Mouse (Mus musculus): ENCODE measurements around the gene Herc3. TPM values are rescaled to one million over a fixed set of nuclear protein-coding genes. Genes with fewer than 3 reads are reported as not detected.
"Not testable (repeated sequence)": the region's sequence is repeated elsewhere in the genome, so short reads cannot be mapped to it uniquely, and the experiment has no call there.

Herc3 gene
- polyA plus RNA-seq (2012; rRNA removed): 113 and 133 TPM in 2 replicates

DNA sequence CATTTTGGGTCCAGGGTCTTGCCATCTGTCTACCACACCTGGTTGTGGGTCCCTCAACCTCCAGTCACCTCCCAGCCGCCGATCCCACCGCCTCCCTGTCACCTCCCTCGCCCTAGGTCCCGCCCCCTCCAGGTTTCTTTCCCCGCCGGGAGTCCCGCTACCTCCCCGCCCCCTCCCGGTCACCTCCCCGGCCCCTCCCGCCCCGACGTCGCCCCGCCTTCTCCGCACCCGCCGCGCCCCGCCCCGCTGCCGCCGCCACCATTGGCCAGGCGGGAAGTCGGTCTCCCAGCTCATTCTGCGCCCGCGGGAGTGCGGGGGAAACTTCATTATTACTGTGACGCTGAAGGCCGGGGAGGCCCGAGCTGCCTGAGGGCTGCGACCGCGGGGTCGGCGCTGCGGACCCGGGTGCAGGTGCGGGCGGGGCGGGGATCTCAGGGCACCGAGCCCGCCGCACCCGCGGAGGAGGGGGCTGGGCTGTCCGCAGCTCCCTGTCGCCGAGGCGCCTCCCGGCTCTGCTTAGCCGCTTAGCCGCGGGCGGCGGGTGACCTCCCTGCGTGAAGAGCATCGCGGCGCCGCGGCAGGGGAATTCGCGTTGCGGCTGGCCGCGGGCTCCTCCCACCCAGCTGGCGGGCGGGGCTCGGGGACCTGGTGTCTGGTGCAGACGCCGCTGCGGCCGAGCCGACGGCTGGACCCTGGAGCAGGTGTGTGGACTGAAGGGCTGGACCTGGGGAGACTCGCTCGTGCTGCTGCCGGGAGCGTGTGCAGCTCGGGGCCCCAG lies at the start of gene Herc3:
Gene Herc3 (plus strand): TSS at position 234 of the 778 bp plus-strand sequence.
- DNase-seq: peak; percentile 89 to 90
- peak within 1 kb of the TSS; percentile 60 for H3K4me3 ChIP-seq (replicated peaks; ENCODE audit: insufficient read depth, low read depth, low read length)
- H3K27ac ChIP-seq (ENCODE audit: insufficient read depth, low read length): peak within 1 kb of the TSS; percentile 68
- TF ChIP-seq POLR2A (IDR thresholded peaks at IDR 0.05; ENCODE audit: borderline replicate concordance, insufficient read depth, low read length) (peak; percentile 59; the same call in 1 of the 2 replicates), CTCF (IDR thresholded peaks at IDR 0.05; ENCODE audit: borderline replicate concordance, insufficient read depth, low read depth, low read length) (no peak)
- no peaks in the 10 kb centered on the region for H3K27me3 ChIP-seq (ENCODE audit: control insufficient read depth, insufficient read depth, low read length)
- under 1% methylated on average over 81 of the region's 83 CpGs for WGBS
- H3K4me1 ChIP-seq (ENCODE audit: control insufficient read depth, insufficient read depth, low read length): peaks cover 6% of the 10 kb centered on the region; the same call in 1 of the 2 replicates

DNA sequence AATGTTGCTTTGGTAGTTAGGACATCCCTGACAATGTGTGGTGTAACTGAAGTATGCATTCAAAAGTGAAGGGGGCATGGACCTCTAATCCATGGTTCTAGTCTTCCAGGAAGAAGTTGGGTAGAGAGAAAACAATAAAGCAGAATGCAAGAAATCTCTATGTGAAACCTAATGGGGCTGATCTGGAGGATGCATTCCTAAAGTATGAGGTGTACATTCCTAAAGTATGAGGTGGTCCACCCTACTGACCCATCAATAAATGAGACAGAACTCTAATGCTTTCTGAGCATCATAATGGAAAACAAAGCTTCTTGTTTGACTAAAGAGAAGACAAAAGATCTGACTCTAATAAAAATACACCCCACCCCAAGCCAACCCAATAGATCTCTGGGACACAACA lies 29.9 kb upstream of the Herc3 start:
- Histone ChIP-seq H3K27me3 (ENCODE audit: control insufficient read depth, insufficient read depth, low read length) (no peaks in the 10 kb centered on the region), H3K4me3 (replicated peaks; ENCODE audit: insufficient read depth, low read depth, low read length) (no peak overlapping the region), H3K27ac (ENCODE audit: insufficient read depth, low read length) (no peak overlapping the region), H3K4me1 (ENCODE audit: control insufficient read depth, insufficient read depth, low read length) (no peaks in the 10 kb centered on the region)
- no peak for TF ChIP-seq CTCF (IDR thresholded peaks at IDR 0.05; ENCODE audit: borderline replicate concordance, insufficient read depth, low read depth, low read length)
- TF ChIP-seq POLR2A (IDR thresholded peaks at IDR 0.05; ENCODE audit: borderline replicate concordance, insufficient read depth, low read length): no peak
- no peak for DNase-seq

DNA sequence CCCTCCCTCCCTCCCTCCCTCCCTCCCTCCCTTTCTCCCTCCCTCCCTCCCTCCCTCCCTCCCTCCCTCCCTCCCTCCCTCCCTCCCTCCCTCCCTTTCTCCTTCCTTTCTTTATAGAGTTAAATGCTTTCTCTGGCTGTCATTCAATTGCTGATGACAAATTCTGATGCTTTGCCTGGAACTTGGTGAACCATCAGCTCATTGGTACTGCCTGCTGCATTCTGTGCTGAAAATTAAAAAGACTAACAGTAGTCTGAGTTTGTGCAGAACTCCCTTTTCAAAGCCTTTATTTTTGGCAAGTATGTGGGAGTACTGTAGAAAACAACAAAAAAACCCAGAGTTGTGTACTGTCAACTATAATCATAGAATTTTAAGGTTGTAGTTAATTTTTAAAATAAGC lies 16.9 kb upstream of the Herc3 start:
- H3K27me3 ChIP-seq (ENCODE audit: control insufficient read depth, insufficient read depth, low read length): no peaks in the 10 kb centered on the region
- no peak overlapping the region for H3K27ac ChIP-seq (ENCODE audit: insufficient read depth, low read length)
- H3K4me1 ChIP-seq (ENCODE audit: control insufficient read depth, insufficient read depth, low read length): no peaks in the 10 kb centered on the region
- no peak for DNase-seq
- TF ChIP-seq POLR2A (IDR thresholded peaks at IDR 0.05; ENCODE audit: borderline replicate concordance, insufficient read depth, low read length): no peak
- TF ChIP-seq CTCF (IDR thresholded peaks at IDR 0.05; ENCODE audit: borderline replicate concordance, insufficient read depth, low read depth, low read length): no peak
- H3K4me3 ChIP-seq (replicated peaks; ENCODE audit: insufficient read depth, low read depth, low read length): no peak overlapping the region

DNA sequence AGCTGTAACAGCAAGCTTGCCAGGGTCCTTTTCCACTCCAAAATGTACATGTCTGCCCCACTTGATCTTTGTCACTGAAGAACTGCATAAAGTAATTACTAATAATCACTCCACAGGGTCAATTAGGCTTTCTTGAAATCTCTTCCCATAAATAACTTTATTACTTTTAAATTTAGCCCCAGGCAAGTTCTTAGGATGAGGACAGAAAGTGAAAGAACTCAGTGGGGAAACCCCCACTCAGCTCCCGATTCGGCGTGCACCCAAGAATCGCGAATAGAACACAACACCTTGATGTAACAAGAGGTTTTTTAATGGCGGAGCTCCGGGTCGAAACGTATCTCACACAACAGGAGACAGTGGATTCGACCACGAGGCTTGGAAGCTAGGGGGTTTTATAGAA lies 14.2 kb upstream of the Herc3 start:
- not testable (repeated sequence) for H3K27ac ChIP-seq (ENCODE audit: insufficient read depth, low read length); DNase-seq; H3K4me3 ChIP-seq (replicated peaks; ENCODE audit: insufficient read depth, low read depth, low read length); H3K27me3 ChIP-seq (ENCODE audit: control insufficient read depth, insufficient read depth, low read length); H3K4me1 ChIP-seq (ENCODE audit: control insufficient read depth, insufficient read depth, low read length)
- WGBS: 92% methylated on average over 7 of the region's 11 CpGs

DNA sequence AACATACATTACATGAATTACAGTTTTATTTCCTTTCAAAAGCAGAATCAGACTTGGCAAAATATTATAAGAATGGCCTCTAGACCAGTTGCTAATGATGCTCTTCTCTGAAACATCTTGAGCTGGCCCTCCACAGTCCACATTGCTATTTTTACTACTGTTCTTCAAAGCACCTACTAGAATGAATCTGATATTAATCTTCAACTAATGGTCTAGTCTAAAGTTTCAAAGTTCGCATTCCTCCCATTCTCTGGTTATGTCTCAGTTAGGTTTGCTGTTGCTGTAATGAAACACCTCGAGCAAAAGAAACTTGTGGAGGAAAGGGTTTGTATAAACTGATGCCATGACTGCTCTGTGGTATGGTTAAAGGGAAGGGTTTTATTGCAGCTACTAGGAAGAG lies 5.6 kb upstream of the Herc3 start:
- TF ChIP-seq CTCF (IDR thresholded peaks at IDR 0.05; ENCODE audit: borderline replicate concordance, insufficient read depth, low read depth, low read length) (no peak), POLR2A (IDR thresholded peaks at IDR 0.05; ENCODE audit: borderline replicate concordance, insufficient read depth, low read length) (no peak)
- Histone ChIP-seq H3K4me3 (replicated peaks; ENCODE audit: insufficient read depth, low read depth, low read length) (no peak overlapping the region), H3K27me3 (ENCODE audit: control insufficient read depth, insufficient read depth, low read length) (no peaks in the 10 kb centered on the region), H3K4me1 (ENCODE audit: control insufficient read depth, insufficient read depth, low read length) (no peaks in the 10 kb centered on the region), H3K27ac (ENCODE audit: insufficient read depth, low read length) (no peak overlapping the region)
- 92% methylated on average over 2 of the region's 2 CpGs for WGBS
- DNase-seq: no peak

DNA sequence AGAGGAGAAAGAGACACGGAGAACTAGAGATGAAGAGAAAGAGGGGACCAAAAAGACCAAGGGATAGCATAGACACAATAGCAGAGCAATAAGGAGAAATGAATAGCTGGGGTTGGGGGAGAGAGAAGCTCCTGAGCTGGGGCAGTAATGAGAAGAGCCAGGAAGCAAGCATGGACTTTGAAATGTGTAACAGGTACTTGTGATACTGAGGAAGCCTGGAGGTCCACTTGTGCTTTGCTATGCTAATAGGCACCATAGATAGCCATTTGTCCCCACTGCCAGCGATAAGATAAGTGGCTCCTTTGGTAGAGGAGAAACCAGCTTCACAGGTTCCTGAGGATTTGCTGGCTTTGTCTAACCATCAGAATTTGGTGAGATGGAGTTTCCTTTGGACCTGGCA lies 5.2 kb upstream of the Herc3 start:
- Histone ChIP-seq H3K27ac (ENCODE audit: insufficient read depth, low read length) (no peak overlapping the region), H3K27me3 (ENCODE audit: control insufficient read depth, insufficient read depth, low read length) (no peaks in the 10 kb centered on the region), H3K4me1 (ENCODE audit: control insufficient read depth, insufficient read depth, low read length) (no peaks in the 10 kb centered on the region), H3K4me3 (replicated peaks; ENCODE audit: insufficient read depth, low read depth, low read length) (no peak overlapping the region)
- no peak for TF ChIP-seq CTCF (IDR thresholded peaks at IDR 0.05; ENCODE audit: borderline replicate concordance, insufficient read depth, low read depth, low read length)
- TF ChIP-seq POLR2A (IDR thresholded peaks at IDR 0.05; ENCODE audit: borderline replicate concordance, insufficient read depth, low read length): no peak
- WGBS: 85% methylated on average over 2 of the region's 2 CpGs
- no peak for DNase-seq

DNA sequence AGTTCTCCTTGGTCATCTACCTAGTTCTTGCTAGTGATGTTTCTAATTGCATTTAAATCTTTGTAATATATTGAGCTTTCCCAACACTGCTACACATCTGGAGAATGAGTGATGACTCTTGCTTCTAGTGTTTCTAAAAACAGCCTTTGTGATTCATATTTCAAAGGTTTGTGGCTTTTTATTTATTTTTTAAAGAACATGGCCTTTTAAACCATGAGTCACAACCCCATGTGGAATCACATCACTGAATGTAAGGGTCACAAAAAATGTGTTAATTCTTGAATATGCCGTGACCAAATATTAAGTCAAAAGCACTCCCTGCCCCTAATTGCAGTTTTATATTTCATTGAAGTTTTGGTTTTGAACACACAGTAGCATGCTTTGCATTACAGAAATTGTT lies 2.7 kb upstream of the Herc3 start:
- Histone ChIP-seq H3K4me3 (replicated peaks; ENCODE audit: insufficient read depth, low read depth, low read length) (no peak overlapping the region), H3K4me1 (ENCODE audit: control insufficient read depth, insufficient read depth, low read length) (no peaks in the 10 kb centered on the region), H3K27ac (ENCODE audit: insufficient read depth, low read length) (no peak overlapping the region), H3K27me3 (ENCODE audit: control insufficient read depth, insufficient read depth, low read length) (no peaks in the 10 kb centered on the region)
- DNase-seq: no peak
- 90% methylated on average over 1 of the region's 1 CpGs for WGBS
- no peak for TF ChIP-seq CTCF (IDR thresholded peaks at IDR 0.05; ENCODE audit: borderline replicate concordance, insufficient read depth, low read depth, low read length)
- no peak for TF ChIP-seq POLR2A (IDR thresholded peaks at IDR 0.05; ENCODE audit: borderline replicate concordance, insufficient read depth, low read length)

DNA sequence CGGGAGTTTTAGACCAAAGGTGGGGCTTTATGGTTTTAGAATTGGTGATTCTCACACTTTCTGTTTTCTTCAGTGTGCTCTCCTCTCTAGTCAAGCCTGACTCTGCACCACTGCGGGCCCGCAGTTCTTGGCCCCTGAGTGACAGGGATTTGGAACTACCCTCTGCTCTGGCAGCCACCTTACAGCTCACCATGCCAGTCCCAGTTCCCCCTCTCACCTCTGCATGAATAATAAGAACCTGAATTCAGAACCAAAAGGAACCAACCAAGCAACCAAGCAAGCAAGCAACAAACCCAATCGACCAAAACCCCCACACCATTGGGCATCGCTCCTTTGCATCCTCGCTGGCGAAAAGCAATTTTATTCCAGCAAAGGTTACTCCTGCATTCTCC lies 429 bp upstream of the Herc3 start:
- Histone ChIP-seq H3K27ac (ENCODE audit: insufficient read depth, low read length) (peak overlapping the region; percentile 35), H3K4me1 (ENCODE audit: control insufficient read depth, insufficient read depth, low read length) (peaks cover 6% of the 10 kb centered on the region; the same call in 1 of the 2 replicates), H3K27me3 (ENCODE audit: control insufficient read depth, insufficient read depth, low read length) (no peaks in the 10 kb centered on the region), H3K4me3 (replicated peaks; ENCODE audit: insufficient read depth, low read depth, low read length) (peak overlapping the region; percentile 60)
- DNase-seq: no peak
- TF ChIP-seq CTCF (IDR thresholded peaks at IDR 0.05; ENCODE audit: borderline replicate concordance, insufficient read depth, low read depth, low read length): no peak
- TF ChIP-seq POLR2A (IDR thresholded peaks at IDR 0.05; ENCODE audit: borderline replicate concordance, insufficient read depth, low read length): no peak
- 3% methylated on average over 7 of the region's 7 CpGs for WGBS
